In the genomic region with DNA sequence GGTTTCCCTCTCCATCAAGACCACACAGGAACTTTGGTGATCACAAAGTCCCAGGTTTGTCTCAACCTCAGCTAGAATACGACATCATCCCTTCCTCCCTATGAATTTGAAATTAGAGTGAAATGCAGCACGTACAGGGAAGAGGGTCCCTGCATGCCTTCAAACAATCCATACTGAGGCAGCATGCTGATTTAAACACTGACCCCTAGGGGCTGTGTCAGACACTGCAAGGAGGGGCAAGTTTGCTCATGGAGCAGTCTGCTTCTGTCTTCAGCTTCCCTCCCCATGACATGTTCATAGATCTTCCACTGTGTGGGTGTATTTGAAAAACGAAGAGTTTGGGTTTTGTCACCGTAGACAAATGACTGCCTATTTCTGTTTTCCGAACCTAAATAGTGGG, we compare ENCODE assay signal across 8 mouse cellular contexts.
DNase-seq lines count a peak whose midpoint lies in the region; ATAC-seq and TF ChIP-seq lines count a peak whose summit lies in the region.

No protein-coding gene starts in this region.

- DNase-seq in adrenal gland, postnatal 10 days: peak; percentile 23
- no peak for DNase-seq in adrenal gland, postnatal 14 days
- DNase-seq in left cerebral cortex, adult 2 months (ENCODE audit: extremely low spot score in 1 of 2, low spot score in 2 of 2): peak in 1 of 2 experiments; percentile 31
- DNase-seq in left cerebral cortex, postnatal 10 days (ENCODE audit: extremely low spot score in 1 of 2, low spot score in 2 of 2): no peak
- peak; percentile 10 for DNase-seq in MN1 (ENCODE audit: low spot score)
- DNase-seq in kidney, postnatal 14 days: peak; percentile 6
- DNase-seq in right cerebral cortex, postnatal 36 days (ENCODE audit: low spot score in 2 of 2): no peak

- peak; percentile 72 for TF ChIP-seq CTCF in left cerebral cortex, adult 2 months (IDR thresholded peaks at IDR 0.05)

- ATAC-seq in megakaryocyte, adult 5-6 weeks (ENCODE audit: poor library complexity, severe bottlenecking): no peak

- H3K4me3 ChIP-seq in left cerebral cortex, adult 2 months: no peak overlapping the region

- intact Hi-C loops in left cerebral cortex, adult 2 months (cut with DNase I): loop anchor here (5.0 kb wide), 1 partner anchor 350 kb away; no protein-coding TSS in a partner anchor
- intact Hi-C loops in left cerebral cortex, postnatal 10 days (cut with DNase I): no loop called here

- H3K27ac ChIP-seq in left cerebral cortex, adult 2 months: no peak overlapping the region

Comparison
In these comparisons a context has a peak if more than half of its experiments do, and no peak if none do; other contexts are left out.
1. DNase-seq: peak in adrenal gland, postnatal 10 days (single experiment), MN1 (single experiment) and kidney, postnatal 14 days (single experiment); none in adrenal gland, postnatal 14 days (single experiment), left cerebral cortex, postnatal 10 days (0 of 2) and right cerebral cortex, postnatal 36 days (0 of 2).